Mouse (Mus musculus): ENCODE results near the gene Cd2ap.

DNA sequence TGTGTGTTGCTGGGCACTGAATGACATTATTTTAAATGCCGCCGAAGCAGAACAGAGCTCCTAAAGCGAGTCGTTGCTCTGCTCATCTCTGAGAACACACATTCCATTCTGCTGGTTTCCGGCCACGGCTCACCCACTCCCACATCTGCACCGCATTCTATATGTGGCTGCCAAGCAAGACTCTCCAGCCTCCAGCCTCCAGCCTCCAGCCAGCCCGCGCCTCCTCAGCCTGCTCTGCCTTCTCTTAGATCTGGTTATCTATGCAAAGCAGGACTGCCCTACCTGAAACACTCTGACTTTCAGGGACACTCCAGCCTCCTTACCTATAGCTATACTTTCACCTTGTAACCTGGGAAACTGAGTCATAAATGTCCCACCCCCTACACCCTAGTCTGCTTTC lies 6.8 kb upstream of the Cd2ap start:
- TF ChIP-seq CTCF (IDR thresholded peaks at IDR 0.05; ENCODE audit: low read depth, low read length), result no peak
- no peak for TF ChIP-seq POLR2A (IDR thresholded peaks at IDR 0.05; ENCODE audit: borderline replicate concordance, low read depth, low read length)

Measured in bone marrow macrophage, adult 2 months (primary cell).